Mouse (Mus musculus): ENCODE measurements at regions not wholly inside any gene's neighbourhood (a gene's known extent, or its start where the extent isn't known, plus 50 kb on each side); places are given as distances from the start of the nearest gene placed in this dataset.

DNA sequence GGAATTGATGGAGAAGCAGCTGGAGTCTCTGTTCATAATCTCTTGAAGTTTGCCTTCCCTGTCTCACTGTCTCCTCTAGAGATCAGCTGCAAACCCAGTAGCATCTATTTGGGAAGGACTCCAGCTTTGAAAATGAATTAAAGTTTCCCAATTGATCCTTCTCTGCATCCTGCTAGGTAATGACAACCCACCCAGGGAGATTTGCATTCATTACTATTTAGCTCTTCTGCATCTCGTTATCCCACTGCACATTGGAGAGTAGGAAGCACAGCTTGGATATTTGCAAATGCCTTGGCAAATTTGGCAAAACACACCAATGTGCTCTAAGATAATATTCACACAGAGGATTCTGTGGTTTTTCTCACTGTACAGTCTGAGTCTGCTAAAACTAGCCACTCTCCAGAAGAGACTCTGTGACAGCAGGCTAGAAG is 530.1 kb downstream of the Ipo11 start:
- TF ChIP-seq GATA1 (IDR thresholded peaks at IDR 0.05; ENCODE audit: borderline replicate concordance, low read length) (no peak), FLI1 (IDR thresholded peaks at IDR 0.05; ENCODE audit: low read length) (no peak)

All from megakaryocyte, embryonic 14.5 days (primary cell).